Mouse (Mus musculus) gastrocnemius, postnatal 14 days (tissue): ENCODE data around the gene Chga. TPM values are rescaled to one million over a fixed set of nuclear protein-coding genes. Genes with fewer than 3 reads are reported as not detected.

Experiments
- DNase-seq: peaks from one replicate; pipeline ENCODE4 v3.0.0; 2021; ENCODE audit warnings: mixed read lengths
- intact Hi-C: fragments of 180-260 bp; cut with DNase I; formaldehyde crosslinking; loops from one replicate; pipeline ENCODE4 v1.15.1; 2025; ENCODE audit warnings: low total_unique reads
- total RNA-seq, 2 experiments: library from RNA; stranded (reverse); gene quantifications; 2 replicates each; pipeline ENCODE4 v1.2.3; 2021

Chga gene
- total RNA-seq, 2 experiments from 2014 or later = not detected

DNA sequence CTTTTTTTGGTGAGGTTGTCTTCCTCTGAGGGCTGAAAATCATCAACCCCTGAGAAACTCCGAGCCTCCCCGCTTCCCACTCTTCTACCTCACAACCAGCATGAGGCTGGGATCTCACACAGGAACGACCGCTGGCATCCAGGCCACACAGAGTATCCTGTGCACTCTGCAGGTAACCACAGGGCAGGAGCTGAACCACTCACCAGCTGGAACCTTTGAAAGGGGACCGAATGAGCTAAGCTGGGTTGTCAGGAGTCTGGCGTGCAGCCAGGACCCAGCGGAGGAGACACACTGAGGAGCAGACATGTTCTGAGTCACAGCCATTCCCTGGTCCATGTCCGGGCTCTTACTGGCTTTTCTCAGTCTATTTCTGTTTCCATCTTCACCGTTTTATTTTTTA lies 38.9 kb downstream of the Chga start:
- intact Hi-C loops = no loop called here
- DNase-seq = no peak

GRCm38 (mm10) chr12:102594627-102595026 lies 39.9 kb downstream of the Chga start:
- intact Hi-C loops = no loop called here
- DNase-seq = no peak

- DNase-seq = no peak
- intact Hi-C loops = no loop called here
Observed at GRCm38 (mm10) chr12:102596410-102596809, 41.6 kb downstream of the Chga start.

- intact Hi-C loops = no loop called here
Observed at GRCm38 (mm10) chr12:102597466-102597865, 42.7 kb downstream of the Chga start.

DNA sequence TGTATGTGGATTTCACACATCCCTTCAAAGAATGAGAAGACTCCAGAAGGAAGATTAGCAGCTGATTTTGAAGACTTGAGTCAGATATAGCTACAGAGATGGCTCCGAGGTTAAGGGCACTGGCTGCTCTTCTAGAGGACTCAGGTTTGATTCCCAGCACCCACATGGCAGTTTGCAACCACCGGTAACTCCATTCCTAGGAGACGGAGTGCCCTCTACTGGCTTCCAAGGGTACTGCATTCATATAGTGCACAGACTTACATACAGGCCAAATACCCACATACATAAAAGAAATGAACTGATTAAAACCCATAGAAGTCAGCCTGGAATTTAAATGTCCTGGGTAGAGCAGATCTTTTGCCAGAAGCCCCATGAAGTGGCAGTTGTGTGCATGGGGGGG lies 43.8 kb downstream of the Chga start:
- intact Hi-C loops = no loop called here
- DNase-seq = no peak

More at GRCm38 (mm10) chr12:102597466-102597865, 42.7 kb downstream of the Chga start:
- peak; percentile 69 for DNase-seq

DNA sequence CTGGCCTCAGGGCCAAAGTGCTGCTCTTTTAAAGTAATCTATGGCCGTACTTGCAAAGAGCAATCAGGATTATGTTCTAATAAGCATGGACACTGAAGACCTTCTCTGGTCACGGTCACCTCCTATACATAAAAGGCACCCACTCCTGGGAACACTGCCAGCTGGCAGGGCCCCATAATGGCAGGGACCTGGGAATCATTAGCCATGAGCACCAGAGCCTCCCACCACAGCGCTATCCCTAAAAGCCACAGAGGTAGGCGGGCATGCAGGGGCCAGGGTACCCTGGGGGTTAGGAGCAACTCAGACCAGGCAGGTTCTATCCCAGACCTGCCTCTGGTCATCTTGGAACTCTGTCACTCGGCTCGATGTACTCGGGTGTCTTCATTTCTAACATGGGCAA lies 45.0 kb downstream of the Chga start:
- no peak for DNase-seq
- intact Hi-C loops = no loop called here

DNA sequence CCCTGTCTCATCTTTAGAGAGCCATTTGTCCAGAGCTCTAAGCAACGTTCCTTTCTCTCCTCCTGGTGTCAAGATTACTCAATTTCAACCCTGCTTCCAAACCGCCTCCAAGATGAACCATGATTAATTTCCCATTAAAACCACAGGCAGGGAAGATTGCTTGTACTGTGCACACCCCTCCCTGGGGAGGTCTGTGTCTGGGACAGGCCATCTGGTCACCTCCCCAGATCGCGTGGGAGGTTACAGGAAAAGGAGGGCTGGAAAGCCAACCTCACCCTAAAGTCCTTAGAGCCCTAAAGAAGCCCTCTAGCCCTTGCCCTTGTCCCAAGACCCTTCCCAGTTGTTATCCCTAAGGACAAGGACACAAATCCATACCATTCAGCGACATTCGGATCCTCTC lies 45.6 kb downstream of the Chga start:
- intact Hi-C loops = no loop called here
- DNase-seq = no peak

GRCm38 (mm10) chr12:102601847-102602246 lies 47.1 kb downstream of the Chga start:
- intact Hi-C loops = no loop called here
- no peak for DNase-seq

DNA sequence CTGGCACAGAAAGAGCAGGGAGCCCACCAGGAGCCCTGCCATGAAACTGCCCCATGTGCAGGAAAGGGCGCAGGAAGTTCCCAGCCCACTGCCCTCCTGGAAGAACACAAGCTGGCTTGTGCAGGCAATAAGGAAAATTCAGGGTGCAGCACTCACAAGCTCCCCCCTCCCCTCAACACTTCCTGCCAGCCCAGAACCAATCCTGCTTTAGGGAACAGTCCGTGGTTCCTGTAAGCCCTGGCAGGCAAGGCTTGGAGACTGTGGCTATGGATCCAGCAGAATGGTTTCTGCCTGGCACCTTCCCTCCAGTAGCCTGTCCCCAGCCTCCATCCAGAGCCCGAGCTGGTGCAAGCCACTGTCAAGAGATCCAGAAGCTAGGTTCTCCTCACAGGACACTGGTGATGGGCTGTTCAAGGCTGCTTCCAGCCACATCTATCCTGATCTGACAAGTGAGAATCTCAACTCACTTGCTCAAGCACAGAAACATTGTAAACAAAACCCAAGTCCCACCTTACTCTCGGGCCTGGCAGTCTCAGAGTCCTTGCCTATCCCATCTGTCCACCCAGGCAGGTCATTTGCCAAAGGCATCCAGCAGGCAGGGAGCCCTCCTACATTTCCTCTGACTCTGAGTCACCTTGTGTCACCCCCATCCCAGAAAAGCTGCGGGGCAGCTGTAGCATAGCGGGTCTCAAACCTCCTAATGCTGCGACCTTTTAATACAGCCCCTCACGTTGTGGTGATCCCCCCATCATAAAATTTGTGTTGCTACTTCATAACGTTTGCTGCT lies 47.7 kb downstream of the Chga start:
- intact Hi-C loops = no loop called here

DNA sequence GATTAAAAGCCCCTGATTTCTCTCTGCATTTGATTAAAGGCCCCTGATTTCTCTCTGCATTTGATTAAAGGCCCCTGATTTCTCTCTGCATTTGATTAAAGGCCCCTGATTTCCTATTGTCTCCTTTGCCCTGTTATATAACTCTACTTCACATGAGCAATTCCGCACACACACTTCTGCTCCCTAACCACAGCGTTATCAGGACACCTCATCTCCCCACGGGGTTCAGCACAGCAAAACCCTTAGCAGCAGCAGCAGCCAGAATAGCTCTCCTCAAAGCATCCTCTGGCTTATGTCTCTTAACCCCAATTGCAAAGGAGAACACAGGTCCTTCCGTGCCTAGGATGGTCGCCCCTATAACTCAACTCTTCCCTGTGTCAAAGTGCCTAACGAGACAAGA lies 50.8 kb downstream of the Chga start:
- DNase-seq = no peak

More for the DNA sequence above, 47.7 kb downstream of the Chga start:
- DNase-seq = no peak

GRCm38 (mm10) chr12:102607066-102607465 lies 52.3 kb downstream of the Chga start:
- intact Hi-C loops = no loop called here
- no peak for DNase-seq

More for the DNA sequence above, 50.8 kb downstream of the Chga start:
- intact Hi-C loops = no loop called here

GRCm38 (mm10) chr12:102607808-102608517 lies 53.2 kb downstream of the Chga start:
- peak; percentile 33 for DNase-seq
- intact Hi-C loops = no loop called here

- intact Hi-C loops = no loop called here
- no peak for DNase-seq
Observed at GRCm38 (mm10) chr12:102610927-102611326, 56.2 kb downstream of the Chga start.

DNA sequence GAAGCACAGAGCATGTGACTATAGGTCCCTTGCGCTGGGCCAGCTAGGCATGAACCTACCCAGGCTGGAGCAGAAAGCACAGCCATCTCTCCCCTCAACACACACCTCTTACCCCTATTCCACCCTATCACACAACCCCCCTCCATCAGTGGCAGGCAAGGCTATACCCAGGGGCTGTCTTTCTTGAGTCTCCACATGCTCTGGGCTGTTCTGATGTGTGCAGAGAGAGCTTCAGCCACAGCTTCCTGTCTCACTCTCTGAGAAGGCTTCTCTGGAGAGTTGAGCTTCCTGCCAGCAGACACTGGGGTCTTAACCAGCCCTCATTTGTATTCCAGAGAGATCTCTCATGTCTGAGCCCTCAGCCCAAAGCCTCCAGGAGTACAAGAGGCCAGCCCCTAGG lies 57.7 kb downstream of the Chga start:
- intact Hi-C loops = no loop called here
- DNase-seq = no peak

DNA sequence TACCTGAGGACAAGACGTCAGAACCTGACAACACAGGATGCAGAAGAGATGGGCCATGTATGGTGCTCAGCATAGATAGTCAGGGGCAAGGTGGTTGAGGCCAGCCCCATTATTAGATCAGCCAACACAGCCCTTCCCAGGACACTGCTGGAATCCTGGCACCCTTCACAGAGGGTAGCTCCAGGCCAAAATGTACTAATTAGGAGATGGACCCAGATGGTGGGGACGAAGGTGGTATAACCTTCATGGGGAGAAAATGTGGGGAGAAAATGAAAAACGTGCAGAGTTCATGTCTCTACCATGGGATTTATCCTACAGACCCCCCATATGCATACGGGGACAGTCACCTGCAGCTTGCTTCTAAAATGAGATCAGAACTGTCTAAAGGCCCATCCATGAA lies 58.6 kb downstream of the Chga start:
- intact Hi-C loops = no loop called here
- no peak for DNase-seq

Other genes with a start within 250 kb of the Chga start
- gene Lgmn, start 115.2 kb upstream of the Chga start, total RNA-seq = 10 to 100 TPM; 51.2 to 64.3 TPM
- 10 to 100 TPM; 19.8 to 23.2 TPM for gene Golga5, start 85.8 kb upstream of the Chga start, total RNA-seq
- 1 to 10 TPM; 6.4 to 8.4 TPM for gene Itpk1, start 150.0 kb downstream of the Chga start, total RNA-seq
- gene Moap1, start 188.7 kb downstream of the Chga start, total RNA-seq = 1 to 10 TPM; 4.7 to 4.8 TPM
- 1 to 10 TPM; 2.0 to 2.3 TPM for gene Tmem251, start 188.8 kb downstream of the Chga start, total RNA-seq
- not detected for gene Gm28051, start 202.8 kb downstream of the Chga start, total RNA-seq
- 1 to 10 TPM; 7.2 to 7.6 TPM for gene Gon7, start 202.8 kb downstream of the Chga start, total RNA-seq
- gene Ubr7, start 203.0 kb downstream of the Chga start, total RNA-seq = 10 to 100 TPM; 13.9 to 14.5 TPM
- gene Gm20604, start 203.7 kb downstream of the Chga start, total RNA-seq = 1 to 10 TPM; 3.0 to 3.1 TPM